24 mouse cellular contexts compared by ENCODE assay signal in genomic region chr14:76521308-76521707, GRCm38 (mm10). TPM values are rescaled to one million over a fixed set of nuclear protein-coding genes. Genes with fewer than 3 reads are reported as not detected.
DNase-seq lines count a peak whose midpoint lies in the region; ATAC-seq lines count a peak whose summit lies in the region.
"Had no signal": no experiment of that assay in that cellular context is flagged by ENCODE, and none has a peak within 500 bp of the region (broad histone marks: within the 10 kb centered on the region; RNA-seq: fewer than 3 reads in every experiment).

No protein-coding gene starts in this region.

- H3K4me2 ChIP-seq in kidney, embryonic 14.5 days (replicated peaks; ENCODE audit: low read depth, low read length), result no peak overlapping the region
- H3K4me2 ChIP-seq in liver, embryonic 13.5 days, result no peak overlapping the region
- H3K4me2 ChIP-seq in liver, embryonic 11.5 days, result no peak overlapping the region
- H3K4me2 ChIP-seq: forebrain, embryonic 13.5 days; lung, embryonic 14.5 days had no signal

- DNase-seq in kidney, adult 8-10 months, result no peak
- no peak for DNase-seq in liver, embryonic 13.5 days
- no peak for DNase-seq in liver, embryonic 11.5 days (ENCODE audit: low spot score)
- peak; percentile 67 for DNase-seq in adipocyte (ENCODE audit: low spot score)
- DNase-seq in right cerebral cortex, postnatal 4 days, result no peak
- no peak for DNase-seq in cerebellum, postnatal 25 days
- DNase-seq: adrenal gland, adult 2 months; adrenal gland, postnatal 36 days; cerebellum, adult 8-10 months; cerebellum, postnatal 36 days; gastrocnemius, postnatal 10 days; kidney, postnatal 25 days; layer of hippocampus, postnatal 36 days; left cerebral cortex, postnatal 4 days; lung, postnatal 14 days; midbrain, embryonic 14.5 days; thymus, adult 2 months; thymus, postnatal 36 days had no signal

- ATAC-seq in kidney, embryonic 14.5 days (ENCODE audit: low FRiP score, low TSS enrichment), result no peak
- ATAC-seq in liver, embryonic 13.5 days (ENCODE audit: low read depth), result no peak
- no peak for ATAC-seq in liver, embryonic 11.5 days (replicated peaks; ENCODE audit: low FRiP score)
- ATAC-seq: CD4-positive, CD25-positive, alpha-beta regulatory T cell, adult 4 months; forebrain, embryonic 13.5 days; hindbrain, embryonic 16.5 days had no signal

- peaks cover 17% of the 10 kb centered on the region for H3K4me1 ChIP-seq in kidney, embryonic 14.5 days (ENCODE audit: control insufficient read depth, insufficient read depth, low read length)
- peaks cover 65% of the 10 kb centered on the region for H3K4me1 ChIP-seq in liver, embryonic 13.5 days (replicated peaks)
- peaks cover 31% of the 10 kb centered on the region for H3K4me1 ChIP-seq in liver, embryonic 11.5 days (replicated peaks; ENCODE audit: control insufficient read depth, insufficient read depth, low read length)
- H3K4me1 ChIP-seq: forebrain, embryonic 13.5 days had no signal

- no peak overlapping the region for H3K9ac ChIP-seq in kidney, embryonic 14.5 days (ENCODE audit: low read depth, low read length)
- 0 out of 2 replicates have a peak overlapping the region, but pooled peaks have one; percentile 1 for H3K9ac ChIP-seq in liver, embryonic 13.5 days
- no peak overlapping the region for H3K9ac ChIP-seq in liver, embryonic 11.5 days (ENCODE audit: low read depth, low read length)
- H3K9ac ChIP-seq: forebrain, embryonic 13.5 days; heart, embryonic 15.5 days; lung, embryonic 14.5 days had no signal

- WGBS in kidney, embryonic 14.5 days, result 90% methylated on average over 3 of the region's 3 CpGs
- 82% methylated on average over 3 of the region's 3 CpGs for WGBS in liver, embryonic 13.5 days (ENCODE audit: insufficient replicate concordance)
- WGBS in liver, embryonic 11.5 days, result 88% methylated on average over 3 of the region's 3 CpGs

- H3K4me3 ChIP-seq in kidney, embryonic 14.5 days (ENCODE audit: low read length), result no peak overlapping the region
- no peak overlapping the region for H3K4me3 ChIP-seq in liver, embryonic 13.5 days (replicated peaks)
- no peak overlapping the region for H3K4me3 ChIP-seq in liver, embryonic 11.5 days (ENCODE audit: low read depth, low read length)
- H3K4me3 ChIP-seq: forebrain, embryonic 13.5 days; heart, embryonic 15.5 days had no signal

- H3K36me3 ChIP-seq in kidney, embryonic 14.5 days (ENCODE audit: control insufficient read depth, insufficient read depth, low read length), result no peaks in the 10 kb centered on the region
- H3K36me3 ChIP-seq in liver, embryonic 13.5 days, result no peaks in the 10 kb centered on the region
- no peaks in the 10 kb centered on the region for H3K36me3 ChIP-seq in liver, embryonic 11.5 days (ENCODE audit: control insufficient read depth, insufficient read depth, low read length)
- H3K36me3 ChIP-seq: heart, embryonic 15.5 days had no signal

- H3K9me3 ChIP-seq in kidney, embryonic 14.5 days (ENCODE audit: control insufficient read depth, low read length), result no peaks in the 10 kb centered on the region
- H3K9me3 ChIP-seq in liver, embryonic 13.5 days (replicated peaks), result no peaks in the 10 kb centered on the region
- H3K9me3 ChIP-seq in liver, embryonic 11.5 days (ENCODE audit: control insufficient read depth, low read length), result no peaks in the 10 kb centered on the region
- H3K9me3 ChIP-seq: forebrain, embryonic 13.5 days; heart, embryonic 15.5 days had no signal

- H3K27me3 ChIP-seq in kidney, embryonic 14.5 days (ENCODE audit: control insufficient read depth, insufficient read depth, low read length), result no peaks in the 10 kb centered on the region
- H3K27me3 ChIP-seq in liver, embryonic 13.5 days, result no peaks in the 10 kb centered on the region
- H3K27me3 ChIP-seq in liver, embryonic 11.5 days (replicated peaks; ENCODE audit: control insufficient read depth, insufficient read depth, low read length), result no peaks in the 10 kb centered on the region
- H3K27me3 ChIP-seq: forebrain, embryonic 13.5 days; heart, embryonic 15.5 days had no signal

- H3K27ac ChIP-seq in kidney, embryonic 14.5 days (ENCODE audit: low read depth, low read length), result 0 out of 2 replicates have a peak overlapping the region, but pooled peaks have one; percentile 17
- peak overlapping the region; percentile 90 for H3K27ac ChIP-seq in liver, embryonic 13.5 days
- no peak overlapping the region for H3K27ac ChIP-seq in liver, embryonic 11.5 days (ENCODE audit: low read depth, low read length)
- H3K27ac ChIP-seq: forebrain, embryonic 13.5 days; heart, embryonic 15.5 days had no signal

RNA-seq across cellular contexts. Expression of gene Serp2, which starts 35.4 kb away (rescaled TPM):
- polyA plus RNA-seq in kidney, embryonic 14.5 days (2014; fragmentation: Nextera tagmentation; extraction: Ambion mirVana), result 15.2 and 16.2 TPM in 2 replicates
- polyA plus RNA-seq in liver, embryonic 13.5 days (2015; fragmentation: Nextera tagmentation; extraction: Ambion mirVana), result 1.3 and 1.4 TPM in 2 replicates
- polyA plus RNA-seq in liver, embryonic 11.5 days (2014; fragmentation: Nextera tagmentation; extraction: Ambion mirVana), result 4.3 and 5.3 TPM in 2 replicates
